Mouse (Mus musculus) urinary bladder, postnatal 14 days (tissue): ENCODE measurements around the gene Adarb2.

ENCODE experiments used
- DNase-seq: peaks from one replicate; pipeline ENCODE4 v3.0.0; 2021; ENCODE audit warnings: low spot score

Gene Adarb2

DNA sequence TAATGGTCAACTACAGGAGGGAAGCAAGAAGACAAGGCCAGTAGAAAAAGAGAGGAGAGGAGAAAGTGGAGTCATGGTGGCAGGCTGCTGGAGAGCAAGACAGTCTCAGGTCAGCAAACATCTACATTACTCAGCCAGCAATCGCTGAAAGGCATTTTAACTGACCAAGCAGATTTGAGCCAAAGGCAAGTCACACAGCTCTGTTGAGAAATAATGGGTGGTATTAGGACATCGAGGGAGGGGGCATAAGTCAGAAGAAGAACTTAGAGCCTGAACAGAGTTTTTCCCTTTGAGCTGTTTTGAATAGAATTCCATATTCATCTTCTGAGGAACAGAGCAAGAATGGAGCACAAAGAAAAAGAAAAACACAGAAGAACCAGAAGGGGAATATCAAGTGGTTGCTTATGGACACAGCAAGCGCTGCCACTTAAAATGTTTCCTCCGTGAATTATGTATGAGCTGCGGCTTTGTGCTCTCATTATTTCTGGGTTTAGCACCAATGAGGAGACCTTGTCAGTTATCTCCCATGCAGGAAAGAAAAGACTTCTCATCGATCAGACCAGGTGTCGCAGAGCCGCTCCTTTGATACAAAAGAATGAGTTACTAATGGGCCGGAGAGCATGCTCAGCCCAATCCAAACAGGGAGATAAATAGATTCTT lies 477.9 kb downstream of the Adarb2 start:
- no peak for DNase-seq

GRCm38 (mm10) chr13:8691448-8691847 lies 488.8 kb downstream of the Adarb2 start:
- DNase-seq: no peak

- DNase-seq: no peak
Observed at GRCm38 (mm10) chr13:8692787-8693186, 490.1 kb downstream of the Adarb2 start.

GRCm38 (mm10) chr13:8698451-8698850 lies 495.8 kb downstream of the Adarb2 start:
- DNase-seq: no peak

DNA sequence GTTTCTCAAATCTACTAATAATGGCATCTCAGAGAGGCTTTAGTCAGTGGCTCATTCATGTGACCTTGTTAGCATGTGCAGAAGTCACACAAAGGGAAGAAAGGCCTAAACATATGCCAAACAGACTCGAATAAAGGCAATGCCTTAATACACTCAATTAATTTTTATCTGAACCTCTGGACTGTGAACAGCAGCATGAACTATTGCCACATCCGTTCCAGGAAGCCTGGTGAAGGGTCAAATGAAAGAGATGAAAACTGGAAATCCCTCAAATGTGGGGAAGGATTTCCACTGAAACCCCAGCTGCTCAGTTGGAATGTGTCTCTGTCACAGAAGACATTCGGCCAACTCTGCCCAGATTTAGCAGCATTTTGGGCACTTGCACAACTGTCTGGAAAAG lies 497.2 kb downstream of the Adarb2 start:
- no peak for DNase-seq

DNA sequence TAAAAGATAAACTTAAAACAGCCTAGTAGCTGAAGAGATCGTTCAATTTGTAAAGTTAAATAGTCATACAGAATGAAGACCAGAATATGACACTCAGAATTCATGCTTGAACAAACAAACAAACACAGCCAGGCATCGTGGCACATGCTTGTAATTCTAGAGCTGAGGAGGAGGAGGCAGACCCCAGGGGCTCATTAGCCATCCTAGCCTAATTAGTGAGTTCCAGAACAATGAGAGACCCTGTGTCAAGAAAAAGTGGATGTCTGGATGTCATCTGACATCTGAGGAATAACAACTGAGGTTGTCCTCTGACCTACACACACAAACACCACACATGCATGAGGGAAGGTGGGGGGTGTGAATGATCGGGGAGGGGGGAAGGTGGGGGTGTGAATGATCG lies 498.3 kb downstream of the Adarb2 start:
- no peak for DNase-seq

GRCm38 (mm10) chr13:8705296-8705695 lies 502.6 kb downstream of the Adarb2 start:
- DNase-seq: no peak

DNA sequence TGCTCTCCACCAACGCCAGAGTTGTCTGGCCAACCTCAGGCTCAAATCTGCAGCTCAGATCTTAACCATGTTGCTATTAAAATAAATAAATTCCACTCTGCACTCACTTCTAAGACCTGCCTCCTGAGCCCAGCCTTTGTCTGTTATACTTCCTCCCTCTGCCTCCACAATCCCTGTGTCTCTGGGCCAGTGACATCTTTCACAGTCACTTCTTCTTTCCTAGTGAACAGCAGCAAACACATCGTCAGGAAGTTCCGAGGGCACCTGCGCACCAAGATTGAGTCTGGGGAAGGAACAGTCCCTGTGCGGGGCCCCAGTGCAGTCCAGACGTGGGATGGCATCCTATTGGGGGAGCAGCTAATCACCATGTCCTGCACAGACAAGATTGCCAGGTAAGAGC lies 510.7 kb downstream of the Adarb2 start:
- DNase-seq: no peak

DNA sequence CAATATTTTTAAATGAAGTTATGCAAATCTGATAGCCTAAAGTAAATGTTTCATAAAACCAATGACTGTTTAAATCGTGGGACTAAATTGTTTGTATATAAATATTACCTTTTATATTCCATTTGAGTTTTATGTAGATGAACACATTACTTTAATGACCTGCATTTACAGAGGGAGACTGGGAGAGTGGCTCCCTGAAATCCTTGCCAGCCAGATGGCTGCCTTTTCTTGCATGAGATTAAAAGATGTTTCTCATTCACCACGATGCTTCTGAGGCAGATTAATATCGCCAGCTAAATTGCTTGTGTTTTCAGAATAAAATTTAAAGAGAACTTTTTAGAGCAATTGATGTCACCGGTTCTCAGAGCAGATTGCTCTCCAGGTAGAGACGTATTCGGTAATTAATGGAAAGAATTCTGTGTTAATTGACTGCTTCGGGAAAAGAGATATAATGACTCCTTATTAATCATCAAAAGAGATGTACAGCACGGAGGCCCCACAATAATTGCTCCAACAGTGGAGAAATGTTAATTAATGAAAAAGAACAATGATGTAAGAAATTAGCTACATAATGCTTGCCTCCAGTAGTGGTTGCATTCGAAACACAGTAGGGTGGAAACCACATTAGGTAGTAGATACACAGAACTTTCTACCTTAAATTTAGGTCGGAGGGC lies 527.4 kb downstream of the Adarb2 start:
- DNase-seq: no peak

DNA sequence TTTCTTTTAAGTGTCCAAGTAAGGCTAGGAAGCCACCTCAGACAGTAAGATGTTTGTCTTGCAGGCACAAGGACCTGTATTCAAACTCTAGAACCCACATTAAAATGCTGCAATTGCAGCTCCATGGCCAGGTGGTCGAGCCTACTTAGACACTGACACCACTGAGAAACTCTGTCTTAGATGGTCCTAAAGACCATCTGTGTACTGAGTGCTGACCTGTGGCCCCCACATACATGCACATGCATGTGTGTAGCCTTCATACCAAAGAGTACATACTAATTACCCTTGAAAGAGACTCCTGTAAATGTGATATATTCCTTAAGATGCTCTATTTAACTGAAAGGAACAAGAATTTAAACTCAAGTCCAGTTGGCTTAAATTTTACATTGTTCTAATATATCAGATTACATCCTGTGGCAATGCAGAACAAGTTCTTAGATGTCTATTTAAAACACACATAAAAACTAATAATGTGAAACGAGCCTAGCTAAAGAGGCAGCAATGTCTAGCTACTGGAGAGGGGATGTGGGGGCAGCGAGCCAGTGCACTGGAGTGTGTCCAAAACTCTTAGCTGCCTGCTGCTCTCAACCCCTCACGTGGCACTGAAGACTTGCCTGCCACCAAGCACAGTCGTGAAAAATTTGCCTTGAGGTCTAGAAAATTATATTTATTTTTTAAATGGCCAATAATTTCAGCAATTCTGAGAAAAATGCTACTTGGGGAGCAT lies 534.6 kb downstream of the Adarb2 start:
- DNase-seq: no peak

GRCm38 (mm10) chr13:8742792-8743191 lies 540.1 kb downstream of the Adarb2 start:
- DNase-seq: no peak

DNA sequence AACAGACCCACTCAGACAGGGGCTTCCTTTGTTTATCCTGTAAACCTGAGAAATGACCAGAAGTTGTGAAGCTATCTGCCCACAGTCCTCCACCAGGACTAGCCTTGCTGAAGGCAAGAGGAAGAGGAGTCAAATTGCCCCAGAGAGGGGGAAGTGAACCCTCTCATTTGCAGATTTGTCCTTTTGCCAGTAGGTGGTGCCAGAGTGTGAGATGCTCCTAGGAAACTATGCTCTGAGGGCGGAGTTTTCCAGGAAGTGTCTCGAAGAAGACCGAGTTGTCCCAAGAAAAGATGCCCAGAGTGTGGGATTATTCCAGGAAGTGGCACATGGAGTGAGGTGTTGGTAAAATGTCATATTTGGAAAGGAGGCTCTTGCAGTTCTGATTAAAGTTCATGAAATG lies 541.9 kb downstream of the Adarb2 start:
- peak; percentile 4 for DNase-seq

- DNase-seq: no peak
Observed at GRCm38 (mm10) chr13:8745596-8745995, 542.9 kb downstream of the Adarb2 start.

- no peak for DNase-seq
Observed at GRCm38 (mm10) chr13:8749451-8749850, 546.8 kb downstream of the Adarb2 start.

DNA sequence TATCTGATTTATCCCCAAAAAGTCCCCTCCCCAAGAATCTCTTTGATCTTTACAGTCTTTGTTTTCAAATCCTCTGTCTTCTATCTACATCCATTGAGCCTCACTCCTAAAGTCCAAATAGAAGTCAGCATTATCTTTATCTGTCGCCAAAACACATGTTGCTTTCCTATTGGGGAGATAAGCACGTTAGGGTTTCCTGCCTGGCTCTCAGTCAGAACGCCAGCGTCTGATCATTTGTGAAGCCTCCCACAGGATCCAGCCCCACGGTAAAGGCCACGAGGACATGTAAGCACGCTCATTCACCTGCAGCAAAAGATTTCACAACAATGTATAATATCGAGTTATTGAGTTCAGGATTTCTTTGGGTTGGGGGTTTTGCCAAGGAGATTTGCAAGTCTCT lies 558.3 kb downstream of the Adarb2 start:
- no peak for DNase-seq

DNA sequence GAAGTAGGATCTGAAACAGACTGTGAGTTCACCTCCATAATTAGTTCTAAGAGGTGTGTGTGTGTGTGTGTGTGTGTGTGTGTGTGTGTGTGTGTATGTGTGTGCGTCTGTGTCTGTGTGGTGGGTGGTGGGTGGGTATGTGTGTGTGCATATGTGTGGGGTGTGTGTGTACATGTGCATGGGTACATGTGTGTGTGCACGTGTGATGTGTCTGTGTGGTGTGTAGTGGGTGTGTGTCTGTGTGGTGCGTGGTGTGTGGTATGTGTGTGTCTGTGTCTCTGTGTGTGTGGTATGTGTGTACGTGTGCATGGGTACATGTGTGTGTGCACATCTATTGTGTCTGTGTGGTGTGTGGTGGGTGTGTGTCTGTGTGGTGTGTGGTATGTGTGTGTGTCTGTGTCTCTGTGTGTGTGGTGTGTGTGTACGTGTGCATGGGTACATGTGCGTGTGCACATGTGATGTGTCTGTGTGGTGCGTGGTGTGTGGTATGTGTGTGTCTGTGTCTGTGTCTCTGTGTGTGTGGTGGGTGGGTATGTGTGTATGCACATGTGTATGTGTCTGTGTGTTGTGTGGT lies 567.1 kb downstream of the Adarb2 start:
- no peak for DNase-seq

DNA sequence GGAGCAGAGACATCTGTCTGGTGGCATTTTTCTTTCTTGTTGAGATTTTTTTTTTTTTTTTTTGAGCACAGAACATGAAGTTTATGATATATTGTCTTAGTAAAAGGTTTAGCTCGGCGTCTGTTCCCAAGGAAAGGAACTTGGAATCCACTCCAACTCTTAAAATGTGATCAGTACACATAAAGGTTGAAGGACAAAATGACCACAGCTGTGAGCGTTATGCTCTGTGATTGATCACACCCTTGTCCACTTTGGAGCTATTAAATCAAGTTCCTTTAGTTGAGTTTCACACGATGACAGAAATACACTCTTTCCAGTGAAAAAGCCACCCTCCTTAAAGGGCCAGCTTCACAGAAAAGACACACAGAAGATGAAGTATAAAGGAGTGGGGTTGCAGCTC lies 568.0 kb downstream of the Adarb2 start:
- DNase-seq: no peak

- peak; percentile 28 for DNase-seq
Observed at GRCm38 (mm10) chr13:8780441-8780840, 577.8 kb downstream of the Adarb2 start.

DNA sequence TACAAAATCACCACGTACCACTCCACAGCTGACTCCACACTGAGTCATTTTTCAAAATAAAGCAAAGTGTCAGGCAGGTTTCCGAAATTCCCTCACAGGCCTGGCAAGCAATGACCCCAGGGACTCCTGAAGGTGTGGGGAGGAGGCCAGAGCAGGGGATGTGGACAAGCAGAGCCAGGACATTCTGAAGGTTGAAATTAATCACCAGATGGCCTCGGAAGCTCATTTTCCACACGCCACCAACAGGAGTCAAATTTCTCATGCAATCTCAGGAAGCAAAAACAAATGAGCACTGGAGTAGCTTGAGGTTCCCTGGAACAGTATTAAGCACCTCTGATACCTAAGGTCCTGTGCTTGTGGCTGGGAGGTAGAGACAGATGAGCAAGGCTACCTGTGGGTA lies 580.0 kb downstream of the Adarb2 start:
- DNase-seq: no peak

- DNase-seq: no peak
Observed at GRCm38 (mm10) chr13:8783686-8784307, 581.1 kb downstream of the Adarb2 start.

DNA sequence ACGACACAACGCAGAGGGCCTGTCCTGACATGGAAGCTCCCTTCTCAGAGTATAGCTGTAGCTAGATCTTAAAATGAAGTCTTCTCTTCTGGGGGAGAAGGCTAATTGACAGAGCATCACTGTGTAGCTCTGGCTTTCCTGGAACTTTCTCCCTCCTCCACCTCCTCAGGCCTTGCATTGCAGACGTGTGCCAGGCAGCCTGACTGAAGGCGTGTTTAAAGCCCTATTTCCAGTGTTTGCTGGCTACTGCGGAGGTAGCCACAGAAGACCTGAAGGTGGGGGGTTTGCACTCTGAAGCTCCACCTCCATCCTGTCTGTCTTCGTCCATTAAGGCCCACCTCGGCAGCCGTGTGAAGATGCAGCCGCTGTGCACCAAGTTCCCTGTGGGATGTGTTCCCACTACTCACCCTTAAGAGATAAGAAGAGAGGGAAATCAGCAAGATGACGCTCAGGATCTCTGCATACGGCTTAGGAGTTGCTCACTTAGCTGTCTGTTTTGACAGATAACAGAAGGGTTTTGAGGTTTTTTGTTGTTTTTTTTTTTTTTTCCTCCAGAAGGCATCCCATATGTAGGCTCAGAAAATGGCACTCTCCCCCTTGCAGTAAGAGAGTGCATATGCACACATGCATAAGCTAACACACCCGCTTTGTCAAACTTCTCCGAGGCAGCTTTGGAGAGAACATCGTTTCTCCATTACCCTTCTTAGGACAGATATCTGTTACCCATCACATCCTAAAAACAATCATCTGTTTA lies 581.8 kb downstream of the Adarb2 start:
- DNase-seq: no peak

GRCm38 (mm10) chr13:8785185-8785584 lies 582.5 kb downstream of the Adarb2 start:
- peak; percentile 32 for DNase-seq
